In the genomic region with DNA sequence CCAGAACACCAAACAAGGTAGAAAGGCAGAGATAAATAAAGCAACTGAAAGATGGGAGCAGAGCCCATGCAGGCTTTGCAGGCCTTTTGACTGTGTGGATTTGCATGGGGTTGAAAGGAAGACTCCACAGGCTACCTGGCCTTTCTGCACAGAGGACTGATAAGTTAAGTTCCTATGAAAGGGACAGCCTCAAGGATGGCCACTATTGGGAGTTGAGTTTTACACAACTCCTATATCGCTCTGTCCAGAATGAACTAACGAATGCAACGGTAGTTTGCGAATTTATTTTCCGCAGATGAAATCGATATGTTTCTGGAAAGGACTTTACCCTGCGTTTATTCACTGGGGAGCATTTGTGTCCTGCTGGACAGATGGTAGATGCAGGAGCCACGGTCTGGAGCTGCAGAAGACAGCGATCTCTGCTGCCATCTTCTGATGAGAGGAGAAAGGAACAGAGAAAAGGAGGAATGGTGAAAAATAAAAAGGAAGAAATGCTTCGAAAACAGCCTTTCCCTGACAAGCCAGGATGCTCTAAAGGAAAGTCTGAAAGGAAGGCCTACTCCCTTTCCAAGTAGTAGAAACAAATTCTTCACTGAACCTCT, we compare ENCODE assay signal across 9 mouse cellular contexts.
DNase-seq lines count a peak whose midpoint lies in the region; ATAC-seq lines count a peak whose summit lies in the region.
"Had no signal": no experiment of that assay in that cellular context is flagged by ENCODE, and none has a peak within 500 bp of the region (broad histone marks: within the 10 kb centered on the region; RNA-seq: fewer than 3 reads in every experiment).

No protein-coding gene starts in this region.

- ATAC-seq in granulocyte monocyte progenitor cell, adult 5-6 weeks (replicated peaks; ENCODE audit: poor library complexity, severe bottlenecking) = no peak

- intact Hi-C loops in heart, postnatal 10 days (cut with DNase I) = no loop called here

- peak; percentile 13 to 20 for DNase-seq in heart, postnatal 10 days
- no peak for DNase-seq in heart, adult 11 months
- peak; percentile 24 for DNase-seq in ovary, postnatal 14 days (ENCODE audit: low spot score)
- DNase-seq in ovary, adult 18-20 months (ENCODE audit: low spot score) = no peak
- peak; percentile 6 to 13 for DNase-seq in left cerebral cortex, adult 8-10 months (ENCODE audit: low spot score in 2 of 2)
- no peak for DNase-seq in testis, postnatal 10 days (ENCODE audit: low spot score)
- no peak for DNase-seq in urinary bladder, postnatal 4 days (ENCODE audit: low spot score in 2 of 2)
- DNase-seq: adrenal gland, postnatal 10 days had no signal

Comparison
In these comparisons a context has a peak if more than half of its experiments do, and no peak if none do; other contexts are left out.
1. DNase-seq: peak in heart, postnatal 10 days (2 of 2), ovary, postnatal 14 days (single experiment) and left cerebral cortex, adult 8-10 months (2 of 2); none in heart, adult 11 months (single experiment), ovary, adult 18-20 months (single experiment), testis, postnatal 10 days (single experiment) and urinary bladder, postnatal 4 days (0 of 2).